Comparison of ENCODE assay signal across 8 mouse cellular contexts in the genomic region with DNA sequence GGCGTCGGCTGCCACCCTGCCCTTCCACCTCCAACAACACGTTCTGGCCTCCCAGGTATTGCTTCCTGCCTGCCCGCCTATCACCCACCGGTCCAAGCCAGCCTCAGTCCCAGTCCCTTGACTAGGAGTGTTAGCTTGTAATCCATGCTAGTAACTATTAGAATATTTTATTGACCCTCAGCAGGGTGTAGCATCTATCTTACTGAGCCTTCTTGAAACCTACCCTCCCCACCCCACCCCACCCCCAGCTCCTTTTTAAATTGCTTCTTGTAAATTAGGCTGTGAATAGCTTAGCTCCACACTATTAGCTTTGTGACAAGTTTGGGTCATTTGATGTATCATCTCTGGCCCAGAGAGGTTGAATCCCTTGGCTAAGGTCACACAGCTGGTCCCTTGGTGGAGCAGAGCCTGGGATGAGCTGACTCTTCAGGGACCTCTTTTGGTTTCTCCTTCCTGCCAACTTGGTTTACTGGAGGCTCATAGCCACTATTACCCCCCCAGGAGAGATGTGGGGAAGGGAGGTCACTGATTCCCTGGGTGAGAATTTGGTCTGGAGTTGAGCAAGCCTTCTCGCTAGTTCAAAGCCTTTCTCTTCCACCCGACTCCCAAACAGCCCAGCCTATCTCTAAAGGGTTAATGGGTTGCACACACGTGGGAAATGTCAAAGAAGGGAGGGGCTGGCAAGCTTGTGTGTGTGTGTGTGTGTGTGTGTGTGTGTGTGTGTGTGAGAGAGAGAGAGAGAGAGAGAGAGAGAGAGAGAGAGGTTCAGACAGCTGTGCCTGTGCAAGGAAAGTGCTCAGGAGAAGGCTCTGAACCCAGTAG. TPM values are rescaled to one million over a fixed set of nuclear protein-coding genes. Genes with fewer than 3 reads are reported as not detected.
A peak's percentile ranks its signal among the peaks of the same experiment; 100 is the strongest.
DNase-seq lines count a peak whose midpoint lies in the region; ATAC-seq and TF ChIP-seq lines count a peak whose summit lies in the region.

No protein-coding gene starts in this region.

- no peak for TF ChIP-seq CTCF in heart, adult 2 months (IDR thresholded peaks at IDR 0.05)

- H3K4me3 ChIP-seq in heart, embryonic 12.5 days = peak overlapping the region; percentile 34
- H3K4me3 ChIP-seq in heart, adult 2 months = no peak overlapping the region
- peak overlapping the region; percentile 44 for H3K4me3 ChIP-seq in lung, embryonic 16.5 days (ENCODE audit: low read length)
- H3K4me3 ChIP-seq in embryonic facial prominence, embryonic 13.5 days = peak overlapping the region; percentile 50
- H3K4me3 ChIP-seq in neural tube, embryonic 12.5 days = no peak overlapping the region

- H3K9ac ChIP-seq in heart, embryonic 12.5 days = 0 out of 2 replicates have a peak overlapping the region, but pooled peaks have one; percentile 11
- H3K9ac ChIP-seq in heart, adult 2 months (ENCODE audit: low read depth, low read length) = no peak overlapping the region
- peak overlapping the region; percentile 66 for H3K9ac ChIP-seq in lung, embryonic 16.5 days (ENCODE audit: low read length)
- H3K9ac ChIP-seq in embryonic facial prominence, embryonic 13.5 days = peak overlapping the region; percentile 90
- H3K9ac ChIP-seq in neural tube, embryonic 12.5 days = 0 out of 2 replicates have a peak overlapping the region, but pooled peaks have one; percentile 8

- ATAC-seq in heart, embryonic 12.5 days (ENCODE audit: insufficient number of reproducible peaks, low FRiP score) = no peak
- ATAC-seq in lung, embryonic 16.5 days (ENCODE audit: low read depth) = no peak
- no peak for ATAC-seq in embryonic facial prominence, embryonic 13.5 days (ENCODE audit: insufficient number of reproducible peaks, insufficient read depth, low FRiP score, low TSS enrichment, low read depth)
- ATAC-seq in neural tube, embryonic 12.5 days (ENCODE audit: low FRiP score, low read depth) = no peak

- peaks cover 84% of the 10 kb centered on the region for H3K27me3 ChIP-seq in heart, embryonic 12.5 days (replicated peaks)
- H3K27me3 ChIP-seq in heart, adult 2 months (ENCODE audit: control insufficient read depth, insufficient read depth, low read length) = peaks cover 1% of the 10 kb centered on the region; the same call in 1 of the 2 replicates
- H3K27me3 ChIP-seq in lung, embryonic 16.5 days (ENCODE audit: control insufficient read depth, insufficient read depth, low read depth, low read length) = peaks cover 25% of the 10 kb centered on the region
- H3K27me3 ChIP-seq in embryonic facial prominence, embryonic 13.5 days = peaks cover 65% of the 10 kb centered on the region
- peaks cover 92% of the 10 kb centered on the region for H3K27me3 ChIP-seq in neural tube, embryonic 12.5 days (replicated peaks)

- H3K4me2 ChIP-seq in heart, embryonic 12.5 days = peak overlapping the region; percentile 63
- peak overlapping the region; percentile 61 for H3K4me2 ChIP-seq in lung, embryonic 16.5 days (ENCODE audit: low read depth, low read length)
- peak overlapping the region; percentile 79 for H3K4me2 ChIP-seq in embryonic facial prominence, embryonic 13.5 days
- peak overlapping the region; percentile 43 for H3K4me2 ChIP-seq in neural tube, embryonic 12.5 days (replicated peaks)

- 41% methylated on average over 8 of the region's 8 CpGs for WGBS in heart, embryonic 12.5 days
- WGBS in heart, adult 2 months = 61% methylated on average over 8 of the region's 8 CpGs
- WGBS in lung, embryonic 16.5 days = 27% methylated on average over 8 of the region's 8 CpGs
- 12% methylated on average over 8 of the region's 8 CpGs for WGBS in embryonic facial prominence, embryonic 13.5 days
- 5% methylated on average over 8 of the region's 8 CpGs for WGBS in neural tube, embryonic 12.5 days

- TF ChIP-seq POLR2A in heart, adult 2 months (IDR thresholded peaks at IDR 0.05; ENCODE audit: insufficient read depth, low read depth, low read length) = no peak

- DNase-seq in heart, adult 2 months = no peak
- no peak for DNase-seq in lung, postnatal 36 days
- no peak for DNase-seq in layer of hippocampus, postnatal 36 days
- DNase-seq in frontal cortex, adult 2 months (ENCODE audit: extremely low spot score in 1 of 2, low spot score in 1 of 2) = no peak

- TF ChIP-seq EP300 in heart, adult 2 months (IDR thresholded peaks at IDR 0.05; ENCODE audit: insufficient read depth, low read depth, low read length) = no peak

- intact Hi-C loops in heart, adult 2 months (cut with DNase I) = loop anchor here (10.0 kb wide), 1 partner anchor 276 kb away; no protein-coding TSS in a partner anchor

- H3K79me2 ChIP-seq in heart, adult 2 months (replicated peaks; ENCODE audit: control insufficient read depth, insufficient read depth, low read length) = no peaks in the 10 kb centered on the region

- no peaks in the 10 kb centered on the region for H3K9me3 ChIP-seq in heart, embryonic 12.5 days (replicated peaks)
- no peaks in the 10 kb centered on the region for H3K9me3 ChIP-seq in lung, embryonic 16.5 days (ENCODE audit: control insufficient read depth, low read length)
- no peaks in the 10 kb centered on the region for H3K9me3 ChIP-seq in embryonic facial prominence, embryonic 13.5 days
- no peaks in the 10 kb centered on the region for H3K9me3 ChIP-seq in neural tube, embryonic 12.5 days

- H3K27ac ChIP-seq in heart, embryonic 12.5 days (ENCODE audit: poor library complexity, severe bottlenecking) = no peak overlapping the region
- no peak overlapping the region for H3K27ac ChIP-seq in heart, adult 2 months
- peak overlapping the region; percentile 57 for H3K27ac ChIP-seq in lung, embryonic 16.5 days (ENCODE audit: low read length)
- peak overlapping the region; percentile 95 for H3K27ac ChIP-seq in embryonic facial prominence, embryonic 13.5 days
- H3K27ac ChIP-seq in neural tube, embryonic 12.5 days = no peak overlapping the region

- peaks cover 26% of the 10 kb centered on the region for H3K4me1 ChIP-seq in heart, embryonic 12.5 days (replicated peaks)
- no peaks in the 10 kb centered on the region; the same call in 1 of the 2 replicates for H3K4me1 ChIP-seq in heart, adult 2 months (ENCODE audit: control insufficient read depth, insufficient read depth, low read length)
- H3K4me1 ChIP-seq in lung, embryonic 16.5 days (replicated peaks; ENCODE audit: control insufficient read depth, insufficient read depth, low read length) = peaks cover 23% of the 10 kb centered on the region; the same call in 1 of the 2 replicates
- H3K4me1 ChIP-seq in embryonic facial prominence, embryonic 13.5 days = peaks cover 62% of the 10 kb centered on the region
- H3K4me1 ChIP-seq in neural tube, embryonic 12.5 days = peaks cover 11% of the 10 kb centered on the region

- peaks cover 9% of the 10 kb centered on the region; the same call in 1 of the 2 replicates for H3K36me3 ChIP-seq in heart, embryonic 12.5 days
- H3K36me3 ChIP-seq in heart, adult 2 months (ENCODE audit: control insufficient read depth, insufficient read depth, low read length) = peaks cover 21% of the 10 kb centered on the region
- H3K36me3 ChIP-seq in lung, embryonic 16.5 days (ENCODE audit: control insufficient read depth, insufficient read depth, low read length) = peaks cover 3% of the 10 kb centered on the region; the same call in 1 of the 2 replicates
- H3K36me3 ChIP-seq in embryonic facial prominence, embryonic 13.5 days = peaks cover 46% of the 10 kb centered on the region
- no peaks in the 10 kb centered on the region for H3K36me3 ChIP-seq in neural tube, embryonic 12.5 days

RNA-seq across cellular contexts. Expression of a gene that starts 10.8 kb away (rescaled TPM):
- 18.8 and 21.0 TPM in 2 replicates for polyA plus RNA-seq in heart, embryonic 12.5 days (2016; fragmentation: Nextera tagmentation; extraction: Ambion mirVana)
- 10 to 100 TPM; 10.2 to 10.4 TPM for total RNA-seq in heart, adult 2 months (2021)
- 4.4 and 4.9 TPM in 2 replicates for polyA plus RNA-seq in heart, adult 2 months (2012; rRNA removed)
- polyA plus RNA-seq in lung, embryonic 16.5 days (2015; fragmentation: Nextera tagmentation; extraction: Ambion mirVana) = 53.4 and 65.3 TPM in 2 replicates
- 63.4 and 67.0 TPM in 2 replicates for polyA plus RNA-seq in embryonic facial prominence, embryonic 13.5 days (2015; fragmentation: Nextera tagmentation; extraction: Ambion mirVana)
- polyA plus RNA-seq in neural tube, embryonic 12.5 days (2016; fragmentation: Nextera tagmentation; extraction: Ambion mirVana) = 8.6 and 11.0 TPM in 2 replicates
- total RNA-seq in layer of hippocampus, postnatal 36 days (2021) = 1 to 10 TPM; 2.1 to 3.1 TPM
- 1.8 and 2.4 TPM in 2 replicates for polyA plus RNA-seq in frontal cortex, adult 2 months (2012; rRNA removed)

Comparison
In these comparisons a context has a peak if more than half of its experiments do, and no peak if none do; other contexts are left out.
1. H3K4me3 ChIP-seq: peak in heart, embryonic 12.5 days (single experiment), lung, embryonic 16.5 days (single experiment) and embryonic facial prominence, embryonic 13.5 days (single experiment); none in heart, adult 2 months (single experiment) and neural tube, embryonic 12.5 days (single experiment).
2. H3K27ac ChIP-seq: peak in lung, embryonic 16.5 days (single experiment) and embryonic facial prominence, embryonic 13.5 days (single experiment); none in heart, embryonic 12.5 days (single experiment), heart, adult 2 months (single experiment) and neural tube, embryonic 12.5 days (single experiment).
3. Peak in every context shown above with its lines, with median percentiles within 50 percentile points of each other: H3K4me2 ChIP-seq.